Mouse (Mus musculus) testis, adult 2 months (tissue): ENCODE results near the gene B4galt1.

ENCODE experiments used
- CTCF ChIP-seq: fragments of 200-500 bp; IDR thresholded peaks from 2 replicates; pipeline ENCODE4 v1.5.1; 2012; ENCODE audit warnings: low read depth, mild to moderate bottlenecking, inconsistent platforms, low read length, moderate library complexity; ENCODE audit not compliant: control insufficient read depth, insufficient read depth, insufficient replicate concordance
- POLR2A ChIP-seq: fragments of 200-500 bp; IDR thresholded peaks from 2 replicates; pipeline ENCODE4 v1.6.1; 2012; ENCODE audit warnings: low read depth, mild to moderate bottlenecking, inconsistent platforms, low read length, moderate library complexity; ENCODE audit not compliant: control insufficient read depth

DNA sequence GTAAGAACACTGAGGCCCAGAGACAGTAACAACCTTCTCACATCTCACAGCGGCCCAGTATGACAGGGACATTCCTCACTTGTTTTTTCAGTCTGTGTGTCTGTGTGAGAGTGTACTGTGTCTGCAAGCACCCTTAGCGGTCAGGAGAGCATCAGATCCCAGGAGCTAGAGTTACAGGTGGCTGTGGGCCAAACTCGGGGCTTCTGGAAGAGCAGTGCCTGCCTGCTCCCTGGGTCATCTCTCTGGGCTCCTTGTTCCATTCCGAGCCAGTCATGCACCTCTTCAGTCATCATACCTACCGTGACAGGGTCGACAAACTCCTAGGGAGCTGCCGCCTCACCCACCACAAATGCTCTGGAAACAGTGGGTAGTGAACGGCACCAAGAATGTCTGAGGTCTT lies 10.1 kb downstream of the B4galt1 start:
- TF ChIP-seq CTCF = no peak
- no peak for TF ChIP-seq POLR2A
